25 mouse cellular contexts compared by ENCODE assay signal in the genomic region with DNA sequence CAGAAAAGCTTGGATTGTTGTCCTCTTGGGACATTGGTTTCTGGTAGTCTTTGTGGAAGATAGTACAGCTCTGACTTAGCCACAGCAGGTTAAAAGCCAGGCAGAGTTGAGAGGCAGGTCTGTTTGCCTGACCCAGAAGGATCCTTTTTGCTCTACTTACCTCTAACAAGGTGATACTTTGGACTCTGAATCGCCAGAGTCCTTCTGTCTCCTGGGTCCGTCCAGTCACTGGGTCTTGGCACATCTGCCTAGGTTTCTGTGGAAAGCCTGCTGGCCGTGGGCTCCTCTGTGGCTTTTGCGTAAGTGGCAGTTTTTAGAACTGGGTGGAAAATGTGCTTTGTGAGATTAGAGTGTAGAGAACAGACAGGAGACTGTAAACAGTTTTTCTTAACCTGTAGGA. TPM values are rescaled to one million over a fixed set of nuclear protein-coding genes. Genes with fewer than 3 reads are reported as not detected.
DNase-seq lines count a peak whose midpoint lies in the region; ATAC-seq and TF ChIP-seq lines count a peak whose summit lies in the region.
"Had no signal": no experiment of that assay in that cellular context is flagged by ENCODE, and none has a peak within 500 bp of the region (broad histone marks: within the 10 kb centered on the region; RNA-seq: fewer than 3 reads in every experiment).

No protein-coding gene starts in this region.

- no peak for TF ChIP-seq CTCF in liver, adult 2 months (IDR thresholded peaks at IDR 0.05; ENCODE audit: low read depth, low read length)

- no peak for TF ChIP-seq POLR2A in liver, adult 2 months (IDR thresholded peaks at IDR 0.05; ENCODE audit: extremely low read depth, insufficient read depth, low read length)

- no peaks in the 10 kb centered on the region for H3K9me3 ChIP-seq in kidney, embryonic 15.5 days (replicated peaks)
- no peaks in the 10 kb centered on the region for H3K9me3 ChIP-seq in liver, embryonic 12.5 days (replicated peaks)
- no peaks in the 10 kb centered on the region for H3K9me3 ChIP-seq in heart, embryonic 10.5 days
- H3K9me3 ChIP-seq: embryonic facial prominence, embryonic 12.5 days; G1E; hindbrain, embryonic 12.5 days had no signal

- no peak overlapping the region for H3K9ac ChIP-seq in kidney, embryonic 15.5 days
- no peak overlapping the region for H3K9ac ChIP-seq in liver, adult 2 months (ENCODE audit: low read depth, low read length)
- H3K9ac ChIP-seq in liver, embryonic 12.5 days: no peak overlapping the region
- H3K9ac ChIP-seq: embryonic facial prominence, embryonic 12.5 days; hindbrain, embryonic 12.5 days; liver, embryonic 14.5 days had no signal

- no peaks in the 10 kb centered on the region for H3K27me3 ChIP-seq in kidney, embryonic 15.5 days
- H3K27me3 ChIP-seq in liver, adult 2 months (ENCODE audit: control insufficient read depth, insufficient read depth, low read length): no peaks in the 10 kb centered on the region
- no peaks in the 10 kb centered on the region for H3K27me3 ChIP-seq in liver, embryonic 12.5 days (replicated peaks)
- H3K27me3 ChIP-seq in heart, embryonic 10.5 days (ENCODE audit: insufficient read depth, poor library complexity, severe bottlenecking): no peaks in the 10 kb centered on the region
- H3K27me3 ChIP-seq: embryonic facial prominence, embryonic 12.5 days; hindbrain, embryonic 12.5 days had no signal

- no peak overlapping the region for H3K27ac ChIP-seq in kidney, embryonic 15.5 days
- H3K27ac ChIP-seq in liver, adult 2 months (replicated peaks; ENCODE audit: insufficient read depth, low read depth, low read length): no peak overlapping the region
- no peak overlapping the region for H3K27ac ChIP-seq in liver, embryonic 12.5 days
- H3K27ac ChIP-seq in heart, embryonic 10.5 days: no peak overlapping the region
- H3K27ac ChIP-seq: embryonic facial prominence, embryonic 12.5 days; hindbrain, embryonic 12.5 days; liver, embryonic 14.5 days had no signal

- WGBS in kidney, embryonic 15.5 days: 87% methylated on average over 4 of the region's 4 CpGs
- 32% methylated on average over 4 of the region's 4 CpGs for WGBS in liver, adult 2 months
- 59% methylated on average over 4 of the region's 4 CpGs for WGBS in liver, embryonic 12.5 days (ENCODE audit: insufficient replicate concordance)
- 81% methylated on average over 4 of the region's 4 CpGs for whole genome bisulfite sequencing in heart, embryonic 10.5 days

- H3K4me2 ChIP-seq in kidney, embryonic 15.5 days: no peak overlapping the region
- H3K4me2 ChIP-seq in liver, embryonic 12.5 days: no peak overlapping the region
- H3K4me2 ChIP-seq: embryonic facial prominence, embryonic 12.5 days; hindbrain, embryonic 12.5 days had no signal

- 0 out of 2 replicates have a peak, but pooled peaks cover 3% of the 10 kb centered on the region for H3K4me1 ChIP-seq in kidney, embryonic 15.5 days
- peaks cover 6% of the 10 kb centered on the region; the same call in 1 of the 2 replicates for H3K4me1 ChIP-seq in liver, adult 2 months (ENCODE audit: control insufficient read depth, insufficient read depth, low read length)
- H3K4me1 ChIP-seq in liver, embryonic 12.5 days: peaks cover 5% of the 10 kb centered on the region; the same call in 1 of the 2 replicates
- peaks cover 9% of the 10 kb centered on the region; the same call in 1 of the 2 replicates for H3K4me1 ChIP-seq in heart, embryonic 10.5 days
- H3K4me1 ChIP-seq: embryonic facial prominence, embryonic 12.5 days; hindbrain, embryonic 12.5 days had no signal

- no peaks in the 10 kb centered on the region for H3K36me3 ChIP-seq in kidney, embryonic 15.5 days
- H3K36me3 ChIP-seq in liver, adult 2 months (ENCODE audit: control insufficient read depth, insufficient read depth, low read length): no peaks in the 10 kb centered on the region
- H3K36me3 ChIP-seq in liver, embryonic 12.5 days: no peaks in the 10 kb centered on the region
- no peaks in the 10 kb centered on the region for H3K36me3 ChIP-seq in heart, embryonic 10.5 days
- H3K36me3 ChIP-seq: embryonic facial prominence, embryonic 12.5 days; hindbrain, embryonic 12.5 days had no signal

- peak; percentile 52; the same call in 1 of the 2 replicates for ATAC-seq in frontal cortex, adult (ENCODE audit: low TSS enrichment)
- ATAC-seq in kidney, embryonic 15.5 days (replicated peaks; ENCODE audit: low FRiP score): no peak
- ATAC-seq in liver, embryonic 12.5 days: no peak
- ATAC-seq in megakaryocyte-erythroid progenitor cell, adult 5-6 weeks (replicated peaks; ENCODE audit: low FRiP score, low TSS enrichment, poor library complexity, severe bottlenecking): peak; percentile 38; the same call in 1 of the 2 replicates
- ATAC-seq: forebrain, embryonic 14.5 days had no signal

- H3K4me3 ChIP-seq in kidney, embryonic 15.5 days (replicated peaks): no peak overlapping the region
- H3K4me3 ChIP-seq in liver, adult 2 months (ENCODE audit: insufficient read depth, low read depth, low read length): no peak overlapping the region
- H3K4me3 ChIP-seq in liver, embryonic 12.5 days: no peak overlapping the region
- no peak overlapping the region for H3K4me3 ChIP-seq in heart, embryonic 10.5 days
- H3K4me3 ChIP-seq: embryonic facial prominence, embryonic 12.5 days; hindbrain, embryonic 12.5 days had no signal

- no peaks in the 10 kb centered on the region for H3K79me2 ChIP-seq in liver, adult 2 months (ENCODE audit: control insufficient read depth, insufficient read depth, low read length)

- no peak for DNase-seq in frontal cortex, postnatal 25 days (ENCODE audit: low spot score in 2 of 2)
- peak; percentile 38 for DNase-seq in kidney, adult 18-20 months
- peak; percentile 66 for DNase-seq in liver, adult 2 months (ENCODE audit: extremely low read depth, low read depth, low spot score)
- DNase-seq in heart, embryonic 10.5 days (ENCODE audit: low spot score): no peak
- DNase-seq: adrenal gland, adult 8-10 months; cerebellum, adult 11 months; cerebellum, adult 9-10 months; cerebellum, postnatal 36 days; layer of hippocampus, postnatal 36 days; left cerebral cortex, postnatal 4 days; lung, adult 2 months; lung, postnatal 14 days; midbrain, embryonic 14.5 days; retina, postnatal 1 day; right cerebral cortex, postnatal 14 days; thymus, postnatal 4 days had no signal

RNA-seq across cellular contexts. Expression of a gene that starts 16.5 kb away (rescaled TPM):
- polyA plus RNA-seq in kidney, embryonic 15.5 days (2015; fragmentation: Nextera tagmentation; extraction: Ambion mirVana): 3.3 and 4.0 TPM in 2 replicates
- total RNA-seq in liver, adult 2 months (2014; rRNA removed): 2.9 and 3.3 TPM in 2 replicates
- 2.2 and 4.6 TPM in 2 replicates for polyA plus RNA-seq in liver, adult 2 months (2012; rRNA removed)
- 0.63 and 0.96 TPM in 2 replicates for polyA plus RNA-seq in liver, embryonic 12.5 days (2016; fragmentation: Nextera tagmentation; extraction: Ambion mirVana)
- 4.5 and 5.0 TPM in 2 replicates for total RNA-seq in megakaryocyte-erythroid progenitor cell, adult 5-6 weeks (2014; fragmentation: Nextera tagmentation)
- 2.8 and 6.7 TPM in 2 replicates for total RNA-seq in megakaryocyte-erythroid progenitor cell, adult 5-6 weeks (2017)
- polyA plus RNA-seq in heart, embryonic 10.5 days (2016; fragmentation: Nextera tagmentation; extraction: Ambion mirVana): 1.8 and 2.8 TPM in 2 replicates

RNA-seq across cellular contexts. Expression of a gene that starts 38.3 kb away (rescaled TPM):
- 19.4 and 21.9 TPM in 2 replicates for polyA plus RNA-seq in kidney, embryonic 15.5 days (2015; fragmentation: Nextera tagmentation; extraction: Ambion mirVana)
- 1.7 and 2.8 TPM in 2 replicates for total RNA-seq in liver, adult 2 months (2014; rRNA removed)
- polyA plus RNA-seq in liver, adult 2 months (2012; rRNA removed): 4.6 and 6.5 TPM in 2 replicates
- polyA plus RNA-seq in liver, embryonic 12.5 days (2016; fragmentation: Nextera tagmentation; extraction: Ambion mirVana): 8.5 and 9.7 TPM in 2 replicates
- 11.9 and 30.3 TPM in 2 replicates for total RNA-seq in megakaryocyte-erythroid progenitor cell, adult 5-6 weeks (2014; fragmentation: Nextera tagmentation)
- 4.2 and 15.8 TPM in 2 replicates for total RNA-seq in megakaryocyte-erythroid progenitor cell, adult 5-6 weeks (2017)
- 16.8 and 17.6 TPM in 2 replicates for polyA plus RNA-seq in heart, embryonic 10.5 days (2016; fragmentation: Nextera tagmentation; extraction: Ambion mirVana)

RNA-seq across cellular contexts. Expression of a gene that starts 38.3 kb away (rescaled TPM):
- polyA plus RNA-seq in kidney, embryonic 15.5 days (2015; fragmentation: Nextera tagmentation; extraction: Ambion mirVana): 2.9 and 3.3 TPM in 2 replicates
- total RNA-seq in liver, adult 2 months (2014; rRNA removed): 0.13 and 1.5 TPM in 2 replicates
- polyA plus RNA-seq in liver, adult 2 months (2012; rRNA removed): 0.91 and 1.8 TPM in 2 replicates
- polyA plus RNA-seq in liver, embryonic 12.5 days (2016; fragmentation: Nextera tagmentation; extraction: Ambion mirVana): 0.86 and 2.0 TPM in 2 replicates
- total RNA-seq in megakaryocyte-erythroid progenitor cell, adult 5-6 weeks (2014; fragmentation: Nextera tagmentation): 1.3 and 3.8 TPM in 2 replicates
- 0.30 TPM in 1 of 2 replicates, not detected in the other for total RNA-seq in megakaryocyte-erythroid progenitor cell, adult 5-6 weeks (2017)
- polyA plus RNA-seq in heart, embryonic 10.5 days (2016; fragmentation: Nextera tagmentation; extraction: Ambion mirVana): 2.6 and 5.5 TPM in 2 replicates

RNA-seq across cellular contexts. Expression of a gene that starts 44.3 kb away (rescaled TPM):
- 1.8 and 2.6 TPM in 2 replicates for polyA plus RNA-seq in kidney, embryonic 15.5 days (2015; fragmentation: Nextera tagmentation; extraction: Ambion mirVana)
- 0.37 and 1.7 TPM in 2 replicates for total RNA-seq in liver, adult 2 months (2014; rRNA removed)
- 2.0 and 2.4 TPM in 2 replicates for polyA plus RNA-seq in liver, adult 2 months (2012; rRNA removed)
- polyA plus RNA-seq in liver, embryonic 12.5 days (2016; fragmentation: Nextera tagmentation; extraction: Ambion mirVana): 0.56 and 0.73 TPM in 2 replicates
- total RNA-seq in megakaryocyte-erythroid progenitor cell, adult 5-6 weeks (2014; fragmentation: Nextera tagmentation): 8.0 and 10.7 TPM in 2 replicates
- 1.5 and 4.7 TPM in 2 replicates for total RNA-seq in megakaryocyte-erythroid progenitor cell, adult 5-6 weeks (2017)
- polyA plus RNA-seq in heart, embryonic 10.5 days (2016; fragmentation: Nextera tagmentation; extraction: Ambion mirVana): 2.6 TPM in 2 replicates

Comparison
In these comparisons a context has a peak if more than half of its experiments do, and no peak if none do; other contexts are left out.
1. ATAC-seq: peak in frontal cortex, adult (single experiment) and megakaryocyte-erythroid progenitor cell, adult 5-6 weeks (single experiment); none in kidney, embryonic 15.5 days (single experiment) and liver, embryonic 12.5 days (single experiment).
2. DNase-seq: peak in kidney, adult 18-20 months (single experiment) and liver, adult 2 months (single experiment); none in frontal cortex, postnatal 25 days (0 of 2) and heart, embryonic 10.5 days (single experiment).